Mouse (Mus musculus) kidney, embryonic 15.5 days (tissue): ENCODE results near the gene Hectd1. TPM values are rescaled to one million over a fixed set of nuclear protein-coding genes. Genes with fewer than 3 reads are reported as not detected.

Source experiments
- ATAC-seq: fragments of 200-750 bp; cut with Nextera tagmentation; replicated peaks from 2 replicates; pipeline ENCODE4 v1.8.0; 2017; ENCODE audit warnings: moderate TSS enrichment; ENCODE audit not compliant: low FRiP score
- H3K27ac ChIP-seq: fragments of 300-500 bp; sonication (generic); 2 replicates; pipeline ENCODE4 v1.5.1; 2015; ENCODE audit warnings: mild to moderate bottlenecking, inconsistent platforms
- H3K27me3 ChIP-seq: fragments of 300-500 bp; sonication (generic); 2 replicates; pipeline ENCODE4 v1.6.1; 2015; ENCODE audit warnings: inconsistent platforms
- H3K36me3 ChIP-seq: fragments of 300-500 bp; sonication (generic); 2 replicates; pipeline ENCODE4 v1.6.1; 2015; ENCODE audit warnings: inconsistent platforms
- H3K4me1 ChIP-seq: fragments of 300-500 bp; sonication (generic); 2 replicates; pipeline ENCODE4 v1.6.1; 2015; ENCODE audit warnings: inconsistent platforms
- H3K4me2 ChIP-seq: fragments of 300-500 bp; sonication (generic); 2 replicates; pipeline ENCODE4 v1.6.1; 2015; ENCODE audit warnings: moderate library complexity, mild to moderate bottlenecking, inconsistent platforms
- H3K4me3 ChIP-seq: fragments of 300-500 bp; sonication (generic); replicated peaks from 2 replicates; pipeline ENCODE4 v1.5.1; 2015; ENCODE audit warnings: mild to moderate bottlenecking, inconsistent platforms
- H3K9ac ChIP-seq: fragments of 300-500 bp; sonication (generic); 2 replicates; pipeline ENCODE4 v1.6.1; 2015; ENCODE audit warnings: mild to moderate bottlenecking, inconsistent platforms
- H3K9me3 ChIP-seq: fragments of 300-500 bp; sonication (generic); replicated peaks from 2 replicates; pipeline ENCODE4 v1.6.1; 2016; ENCODE audit warnings: inconsistent platforms
- WGBS: fragments of 180-500 bp; shearing (Covaris S2); methylation state at CpG from one replicate; pipeline ENCODE4 v1.1.7; 2015; ENCODE audit warnings: mixed read lengths; 5-methylcytosine and 5-hydroxymethylcytosine counted together
- polyA plus RNA-seq: library from polyadenylated mRNA; unstranded; fragments of >200 nt; fragmentation: Nextera tagmentation; extraction: Ambion mirVana; gene quantifications from 2 replicates; pipeline ENCODE4 v1.2.1, GENCODE M21; 2015

Gene Hectd1
- polyA plus RNA-seq, 1 experiment from 2014 or later = 40.8 TPM

GRCm38 (mm10) chr12:51744957-51745356 lies 84.4 kb downstream of the Hectd1 start:
- Histone ChIP-seq H3K4me2 (no peak overlapping the region), H3K9me3 (no peaks in the 10 kb centered on the region), H3K27ac (no peak overlapping the region), H3K27me3 (no peaks in the 10 kb centered on the region), H3K4me1 (no peaks in the 10 kb centered on the region), H3K4me3 (no peak overlapping the region), H3K9ac (no peak overlapping the region), H3K36me3 (peaks cover 79% of the 10 kb centered on the region)
- no peak for ATAC-seq
- 58% methylated on average over 6 of the region's 6 CpGs for WGBS

- Histone ChIP-seq H3K4me1 (peaks cover under 1% of the 10 kb centered on the region; the same call in 1 of the 2 replicates), H3K4me2 (no peak overlapping the region), H3K27me3 (no peaks in the 10 kb centered on the region), H3K36me3 (peaks cover 51% of the 10 kb centered on the region), H3K27ac (no peak overlapping the region), H3K9ac (no peak overlapping the region), H3K9me3 (no peaks in the 10 kb centered on the region), H3K4me3 (no peak overlapping the region)
- no peak for ATAC-seq
- 84% methylated on average over 6 of the region's 6 CpGs for WGBS
Observed at GRCm38 (mm10) chr12:51741690-51742089, 87.6 kb downstream of the Hectd1 start.

- 39% methylated on average over 1 of the region's 1 CpGs for WGBS
- Histone ChIP-seq H3K27ac (peak overlapping the region; percentile 78), H3K27me3 (no peaks in the 10 kb centered on the region), H3K36me3 (peaks cover 8% of the 10 kb centered on the region; the same call in 1 of the 2 replicates), H3K9ac (no peak overlapping the region), H3K4me3 (no peak overlapping the region), H3K4me1 (peaks cover 28% of the 10 kb centered on the region), H3K4me2 (no peak overlapping the region), H3K9me3 (no peaks in the 10 kb centered on the region)
- ATAC-seq = no peak
Observed at GRCm38 (mm10) chr12:51736807-51737206, 92.5 kb downstream of the Hectd1 start.

- Histone ChIP-seq H3K9ac (no peak overlapping the region), H3K4me2 (0 out of 2 replicates have a peak overlapping the region, but pooled peaks have one; percentile 1), H3K27ac (peak overlapping the region; percentile 78), H3K27me3 (no peaks in the 10 kb centered on the region), H3K4me3 (no peak overlapping the region), H3K4me1 (peaks cover 28% of the 10 kb centered on the region), H3K9me3 (no peaks in the 10 kb centered on the region), H3K36me3 (peaks cover 4% of the 10 kb centered on the region; the same call in 1 of the 2 replicates)
- 64% methylated on average over 3 of the region's 3 CpGs for WGBS
- ATAC-seq = no peak; the same call in 1 of the 2 replicates
Observed at GRCm38 (mm10) chr12:51736381-51736780, 93.0 kb downstream of the Hectd1 start.

GRCm38 (mm10) chr12:51735840-51736271 lies 93.5 kb downstream of the Hectd1 start:
- Histone ChIP-seq H3K36me3 (peaks cover 2% of the 10 kb centered on the region; the same call in 1 of the 2 replicates), H3K27ac (peak overlapping the region; percentile 78), H3K9me3 (no peaks in the 10 kb centered on the region), H3K4me1 (peaks cover 28% of the 10 kb centered on the region), H3K27me3 (no peaks in the 10 kb centered on the region), H3K4me2 (0 out of 2 replicates have a peak overlapping the region, but pooled peaks have one; percentile 1), H3K4me3 (no peak overlapping the region), H3K9ac (no peak overlapping the region)
- peak; percentile 80 for ATAC-seq
- 33% methylated on average over 7 of the region's 7 CpGs for WGBS

- Histone ChIP-seq H3K9ac (no peak overlapping the region), H3K27ac (peak overlapping the region; percentile 78; the same call in 1 of the 2 replicates), H3K36me3 (0 out of 2 replicates have a peak, but pooled peaks cover 5% of the 10 kb centered on the region), H3K27me3 (no peaks in the 10 kb centered on the region), H3K4me2 (no peak overlapping the region), H3K4me3 (no peak overlapping the region), H3K4me1 (peaks cover 28% of the 10 kb centered on the region), H3K9me3 (no peaks in the 10 kb centered on the region)
- WGBS = 79% methylated on average over 14 of the region's 14 CpGs
- no peak for ATAC-seq
Observed at GRCm38 (mm10) chr12:51734605-51735211, 94.6 kb downstream of the Hectd1 start.

GRCm38 (mm10) chr12:51729827-51730226 lies 99.5 kb downstream of the Hectd1 start:
- no peaks in the 10 kb centered on the region for H3K9me3 ChIP-seq
- H3K4me3 ChIP-seq = no peak overlapping the region
- no peak for ATAC-seq
- H3K27ac ChIP-seq = peak overlapping the region; percentile 73; the same call in 1 of the 2 replicates
- no peak overlapping the region for H3K9ac ChIP-seq
- WGBS = 94% methylated on average over 9 of the region's 9 CpGs
- peaks cover 12% of the 10 kb centered on the region; the same call in 1 of the 2 replicates for H3K4me1 ChIP-seq
- no peak overlapping the region for H3K4me2 ChIP-seq
- H3K36me3 ChIP-seq = 0 out of 2 replicates have a peak, but pooled peaks cover 5% of the 10 kb centered on the region
- no peaks in the 10 kb centered on the region for H3K27me3 ChIP-seq

GRCm38 (mm10) chr12:51729058-51729457 lies 100.3 kb downstream of the Hectd1 start:
- H3K4me3 ChIP-seq = no peak overlapping the region
- 0 out of 2 replicates have a peak, but pooled peaks cover 5% of the 10 kb centered on the region for H3K4me1 ChIP-seq
- H3K9me3 ChIP-seq = no peaks in the 10 kb centered on the region
- H3K27ac ChIP-seq = peak overlapping the region; percentile 73
- H3K36me3 ChIP-seq = 0 out of 2 replicates have a peak, but pooled peaks cover 9% of the 10 kb centered on the region
- no peak overlapping the region for H3K4me2 ChIP-seq
- no peaks in the 10 kb centered on the region for H3K27me3 ChIP-seq
- H3K9ac ChIP-seq = no peak overlapping the region
- peak; percentile 62 for ATAC-seq
- WGBS = 42% methylated on average over 11 of the region's 11 CpGs

- no peak overlapping the region for H3K4me2 ChIP-seq
- H3K27me3 ChIP-seq = no peaks in the 10 kb centered on the region
- 92% methylated on average over 8 of the region's 8 CpGs for WGBS
- H3K4me1 ChIP-seq = peaks cover 4% of the 10 kb centered on the region; the same call in 1 of the 2 replicates
- H3K36me3 ChIP-seq = peaks cover 21% of the 10 kb centered on the region
- no peak overlapping the region for H3K4me3 ChIP-seq
- no peak for ATAC-seq
- no peaks in the 10 kb centered on the region for H3K9me3 ChIP-seq
- H3K27ac ChIP-seq = no peak overlapping the region
- H3K9ac ChIP-seq = no peak overlapping the region
Observed at GRCm38 (mm10) chr12:51721836-51722235, 107.5 kb downstream of the Hectd1 start.

GRCm38 (mm10) chr12:51718617-51719016 lies 110.7 kb downstream of the Hectd1 start:
- Histone ChIP-seq H3K36me3 (peaks cover 14% of the 10 kb centered on the region), H3K4me2 (no peak overlapping the region), H3K4me1 (peaks cover 6% of the 10 kb centered on the region; the same call in 1 of the 2 replicates), H3K4me3 (no peak overlapping the region), H3K27me3 (no peaks in the 10 kb centered on the region), H3K27ac (no peak overlapping the region), H3K9ac (no peak overlapping the region), H3K9me3 (no peaks in the 10 kb centered on the region)
- WGBS = 89% methylated on average over 6 of the region's 6 CpGs
- ATAC-seq = no peak

GRCm38 (mm10) chr12:51712685-51713084 lies 116.7 kb downstream of the Hectd1 start:
- Histone ChIP-seq H3K9me3 (no peaks in the 10 kb centered on the region), H3K9ac (no peak overlapping the region), H3K27me3 (no peaks in the 10 kb centered on the region), H3K27ac (no peak overlapping the region), H3K4me3 (no peak overlapping the region), H3K4me2 (no peak overlapping the region), H3K36me3 (no peaks in the 10 kb centered on the region), H3K4me1 (peaks cover 21% of the 10 kb centered on the region)
- 75% methylated on average over 1 of the region's 1 CpGs for WGBS
- no peak for ATAC-seq

- ATAC-seq = no peak
- H3K4me1 ChIP-seq = peaks cover 15% of the 10 kb centered on the region
- no peak overlapping the region for H3K4me2 ChIP-seq
- no peak overlapping the region for H3K27ac ChIP-seq
- no peaks in the 10 kb centered on the region for H3K27me3 ChIP-seq
- no peak overlapping the region for H3K9ac ChIP-seq
- 40% methylated on average over 5 of the region's 5 CpGs for WGBS
- no peaks in the 10 kb centered on the region for H3K36me3 ChIP-seq
- H3K9me3 ChIP-seq = no peaks in the 10 kb centered on the region
- no peak overlapping the region for H3K4me3 ChIP-seq
Observed at GRCm38 (mm10) chr12:51710154-51710553, 119.2 kb downstream of the Hectd1 start.
